In the genomic region with DNA sequence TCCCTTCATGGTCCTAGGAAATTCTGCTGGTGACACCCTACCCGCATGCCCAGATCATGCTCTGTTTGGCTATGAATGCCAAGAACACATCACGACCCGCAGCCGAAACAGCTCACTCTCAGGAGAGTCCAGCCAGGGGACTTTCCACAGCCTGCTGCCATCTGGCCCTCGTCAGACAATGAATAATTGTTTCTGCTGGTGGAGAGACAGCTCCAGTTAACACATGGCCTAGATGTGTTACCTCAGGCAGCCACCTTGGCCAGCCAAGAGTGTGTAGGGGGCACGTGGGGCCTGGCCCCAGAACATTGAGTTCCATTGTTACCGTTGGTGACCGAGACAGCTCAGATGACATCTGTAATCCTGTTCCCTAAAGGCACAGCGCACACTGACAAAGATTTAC, we compare ENCODE assay signal across 7 mouse cellular contexts.
DNase-seq lines count a peak whose midpoint lies in the region; ATAC-seq and TF ChIP-seq lines count a peak whose summit lies in the region.

No protein-coding gene starts in this region.

- H3K4me1 ChIP-seq in lung, adult 2 months (ENCODE audit: control insufficient read depth, insufficient read depth, low read length), result no peaks in the 10 kb centered on the region; the same call in 1 of the 2 replicates
- peaks cover 11% of the 10 kb centered on the region for H3K4me1 ChIP-seq in limb, embryonic 11.5 days (ENCODE audit: control insufficient read depth, insufficient read depth, low read length)

- no peaks in the 10 kb centered on the region for H3K9me3 ChIP-seq in limb, embryonic 11.5 days (ENCODE audit: control insufficient read depth, low read length)

- TF ChIP-seq POLR2A in lung, adult 2 months (IDR thresholded peaks at IDR 0.05; ENCODE audit: borderline replicate concordance, extremely low read depth, low read depth, low read length), result no peak

- no peak for TF ChIP-seq CTCF in lung, adult 2 months (IDR thresholded peaks at IDR 0.05; ENCODE audit: insufficient read depth, low read length)

- H3K4me3 ChIP-seq in lung, adult 2 months (replicated peaks; ENCODE audit: extremely low read depth, low read depth, low read length), result no peak overlapping the region
- H3K4me3 ChIP-seq in limb, embryonic 11.5 days (ENCODE audit: low read depth, low read length), result no peak overlapping the region

- peak; percentile 48 to 60 for DNase-seq in lung, adult 18-20 months
- no peak for DNase-seq in lung, adult 2 months
- peak; percentile 35 to 38 for DNase-seq in cerebellum, postnatal 36 days
- DNase-seq in heart, adult 9 months (ENCODE audit: low spot score in 2 of 2), result peak; percentile 54 to 60
- DNase-seq in limb, embryonic 11.5 days (ENCODE audit: low spot score), result peak; percentile 51
- DNase-seq in testis, postnatal 14 days (ENCODE audit: low spot score), result peak; percentile 41

- ATAC-seq in limb, embryonic 11.5 days (ENCODE audit: insufficient number of reproducible peaks, low FRiP score, low TSS enrichment, low read depth), result peak; percentile 55
- no peak for ATAC-seq in megakaryocyte-erythroid progenitor cell, adult 5-6 weeks (replicated peaks; ENCODE audit: low FRiP score, low TSS enrichment, poor library complexity, severe bottlenecking)

- no peak overlapping the region for H3K4me2 ChIP-seq in limb, embryonic 11.5 days (ENCODE audit: low read depth, severe bottlenecking)

- no peaks in the 10 kb centered on the region for H3K36me3 ChIP-seq in limb, embryonic 11.5 days (ENCODE audit: control insufficient read depth, insufficient read depth, low read length)

- WGBS in lung, adult 2 months, result 51% methylated on average over 9 of the region's 9 CpGs
- WGBS in limb, embryonic 11.5 days, result 48% methylated on average over 9 of the region's 9 CpGs

- no peak overlapping the region for H3K27ac ChIP-seq in limb, embryonic 11.5 days (replicated peaks; ENCODE audit: low read depth, low read length)

- H3K9ac ChIP-seq in limb, embryonic 11.5 days (ENCODE audit: low read length), result no peak overlapping the region

- H3K27me3 ChIP-seq in limb, embryonic 11.5 days (ENCODE audit: control insufficient read depth, insufficient read depth, low read length), result no peaks in the 10 kb centered on the region
